Mouse (Mus musculus): Measurements from ENCODE around the gene Klk1b8. TPM values are rescaled to one million over a fixed set of nuclear protein-coding genes. Genes with fewer than 3 reads are reported as not detected.

Gene Klk1b8
- not detected in 2 replicates for polyA plus RNA-seq (2012; ENCODE audit: insufficient read depth, low replicate concordance)

- no peaks in the 10 kb centered on the region for H3K9me3 ChIP-seq
- peaks cover 2% of the 10 kb centered on the region for H3K27me3 ChIP-seq (replicated peaks)
- no peaks in the 10 kb centered on the region for H3K4me1 ChIP-seq
- no peak for TF ChIP-seq FLI1 (IDR thresholded peaks at IDR 0.05; ENCODE audit: low read length)
- H3K4me3 ChIP-seq (replicated peaks) = no peak within 1 kb of the TSS
- no peaks in the 10 kb centered on the region for H3K36me3 ChIP-seq (replicated peaks; ENCODE audit: low read length)
Observed at GRCm38 (mm10) chr7:43950364-43950763, at the start of gene Klk1b8. Gene Klk1b8 (plus strand): TSS chr7:43950664.

GRCm38 (mm10) chr7:43914821-43915220, 35.6 kb upstream of the Klk1b8 start:
- Histone ChIP-seq H3K27me3 (replicated peaks) (peaks cover 19% of the 10 kb centered on the region), H3K36me3 (replicated peaks; ENCODE audit: low read length) (no peaks in the 10 kb centered on the region)
- TF ChIP-seq GATA1 (IDR thresholded peaks at IDR 0.05; ENCODE audit: borderline replicate concordance, low read length) (no peak), FLI1 (IDR thresholded peaks at IDR 0.05; ENCODE audit: low read length) (no peak)

GRCm38 (mm10) chr7:43918426-43918825, 32.0 kb upstream of the Klk1b8 start:
- TF ChIP-seq GATA1 (IDR thresholded peaks at IDR 0.05; ENCODE audit: borderline replicate concordance, low read length) (no peak), FLI1 (IDR thresholded peaks at IDR 0.05; ENCODE audit: low read length) (no peak)
- H3K9me3 ChIP-seq = no peaks in the 10 kb centered on the region
- H3K36me3 ChIP-seq (replicated peaks; ENCODE audit: low read length) = no peaks in the 10 kb centered on the region
- H3K27me3 ChIP-seq (replicated peaks) = peaks cover 23% of the 10 kb centered on the region
- H3K4me3 ChIP-seq (replicated peaks) = no peak overlapping the region
- H3K4me1 ChIP-seq = peaks cover 19% of the 10 kb centered on the region

More at GRCm38 (mm10) chr7:43914821-43915220, 35.6 kb upstream of the Klk1b8 start:
- H3K9me3 ChIP-seq = no peaks in the 10 kb centered on the region
- H3K4me1 ChIP-seq = peaks cover 5% of the 10 kb centered on the region
- no peak overlapping the region for H3K4me3 ChIP-seq (replicated peaks)

GRCm38 (mm10) chr7:43918871-43919270, 31.6 kb upstream of the Klk1b8 start:
- Histone ChIP-seq H3K4me3 (replicated peaks) (no peak overlapping the region), H3K36me3 (replicated peaks; ENCODE audit: low read length) (no peaks in the 10 kb centered on the region), H3K9me3 (no peaks in the 10 kb centered on the region), H3K4me1 (peaks cover 19% of the 10 kb centered on the region), H3K27me3 (replicated peaks) (peaks cover 23% of the 10 kb centered on the region)
- no peak for TF ChIP-seq FLI1 (IDR thresholded peaks at IDR 0.05; ENCODE audit: low read length)
- no peak for TF ChIP-seq GATA1 (IDR thresholded peaks at IDR 0.05; ENCODE audit: borderline replicate concordance, low read length)

- H3K36me3 ChIP-seq (replicated peaks; ENCODE audit: low read length) = no peaks in the 10 kb centered on the region
- peaks cover 19% of the 10 kb centered on the region for H3K4me1 ChIP-seq
- H3K4me3 ChIP-seq (replicated peaks) = peak overlapping the region; percentile 43
- TF ChIP-seq FLI1 (IDR thresholded peaks at IDR 0.05; ENCODE audit: low read length) (no peak), GATA1 (IDR thresholded peaks at IDR 0.05; ENCODE audit: borderline replicate concordance, low read length) (no peak)
- peaks cover 22% of the 10 kb centered on the region for H3K27me3 ChIP-seq (replicated peaks)
- H3K9me3 ChIP-seq = no peaks in the 10 kb centered on the region
Observed at GRCm38 (mm10) chr7:43919559-43920451, 30.7 kb upstream of the Klk1b8 start.

- Histone ChIP-seq H3K4me3 (replicated peaks) (no peak overlapping the region), H3K9me3 (no peaks in the 10 kb centered on the region), H3K36me3 (replicated peaks; ENCODE audit: low read length) (no peaks in the 10 kb centered on the region), H3K27me3 (replicated peaks) (peaks cover 21% of the 10 kb centered on the region), H3K4me1 (peaks cover 19% of the 10 kb centered on the region)
- TF ChIP-seq GATA1 (IDR thresholded peaks at IDR 0.05; ENCODE audit: borderline replicate concordance, low read length) = no peak
- TF ChIP-seq FLI1 (IDR thresholded peaks at IDR 0.05; ENCODE audit: low read length) = no peak
Observed at GRCm38 (mm10) chr7:43920582-43920981, 29.9 kb upstream of the Klk1b8 start.

GRCm38 (mm10) chr7:43921087-43921486, 29.4 kb upstream of the Klk1b8 start:
- TF ChIP-seq GATA1 (IDR thresholded peaks at IDR 0.05; ENCODE audit: borderline replicate concordance, low read length) (no peak), FLI1 (IDR thresholded peaks at IDR 0.05; ENCODE audit: low read length) (no peak)
- Histone ChIP-seq H3K4me3 (replicated peaks) (no peak overlapping the region), H3K27me3 (replicated peaks) (peaks cover 19% of the 10 kb centered on the region), H3K4me1 (peaks cover 19% of the 10 kb centered on the region), H3K36me3 (replicated peaks; ENCODE audit: low read length) (no peaks in the 10 kb centered on the region), H3K9me3 (no peaks in the 10 kb centered on the region)

- no peak for TF ChIP-seq GATA1 (IDR thresholded peaks at IDR 0.05; ENCODE audit: borderline replicate concordance, low read length)
- TF ChIP-seq FLI1 (IDR thresholded peaks at IDR 0.05; ENCODE audit: low read length) = no peak
- Histone ChIP-seq H3K4me1 (peaks cover 19% of the 10 kb centered on the region), H3K4me3 (replicated peaks) (no peak overlapping the region), H3K9me3 (no peaks in the 10 kb centered on the region), H3K27me3 (replicated peaks) (peaks cover 17% of the 10 kb centered on the region), H3K36me3 (replicated peaks; ENCODE audit: low read length) (no peaks in the 10 kb centered on the region)
Observed at GRCm38 (mm10) chr7:43921941-43922340, 28.5 kb upstream of the Klk1b8 start.

- TF ChIP-seq FLI1 (IDR thresholded peaks at IDR 0.05; ENCODE audit: low read length) = no peak
- TF ChIP-seq GATA1 (IDR thresholded peaks at IDR 0.05; ENCODE audit: borderline replicate concordance, low read length) = no peak
- no peaks in the 10 kb centered on the region for H3K9me3 ChIP-seq
- no peak overlapping the region for H3K4me3 ChIP-seq (replicated peaks)
- H3K4me1 ChIP-seq = peaks cover 5% of the 10 kb centered on the region; the same call in 1 of the 2 replicates
- H3K36me3 ChIP-seq (replicated peaks; ENCODE audit: low read length) = no peaks in the 10 kb centered on the region
- peaks cover 10% of the 10 kb centered on the region for H3K27me3 ChIP-seq (replicated peaks)
Observed at GRCm38 (mm10) chr7:43925985-43926384, 24.5 kb upstream of the Klk1b8 start.

- no peaks in the 10 kb centered on the region for H3K4me1 ChIP-seq
- no peak for TF ChIP-seq GATA1 (IDR thresholded peaks at IDR 0.05; ENCODE audit: borderline replicate concordance, low read length)
- no peak for TF ChIP-seq FLI1 (IDR thresholded peaks at IDR 0.05; ENCODE audit: low read length)
- H3K4me3 ChIP-seq (replicated peaks) = no peak overlapping the region
- H3K9me3 ChIP-seq = no peaks in the 10 kb centered on the region
- no peaks in the 10 kb centered on the region for H3K36me3 ChIP-seq (replicated peaks; ENCODE audit: low read length)
- peaks cover 7% of the 10 kb centered on the region for H3K27me3 ChIP-seq (replicated peaks)
Observed at GRCm38 (mm10) chr7:43928521-43928920, 21.9 kb upstream of the Klk1b8 start.
